Mouse (Mus musculus) CH12.LX (cell line): ENCODE data around the gene Cops4.

Source experiments
- CTCF ChIP-seq, 2 experiments: IDR thresholded peaks in 1 of 2; conservative IDR thresholded peaks in 1 of 2; 2 replicates each; pipeline ENCODE4 v1.5.1; 2011 to 2012; ENCODE audit warnings: low read depth in 2 of 2, low read length in 2 of 2, improper control_type of control experiment in 1 of 2, inconsistent platforms in 1 of 2, mild to moderate bottlenecking in 1 of 2, moderate library complexity in 1 of 2
- EP300 ChIP-seq: IDR thresholded peaks from 2 replicates; pipeline ENCODE4 v1.6.1; 2011; ENCODE audit warnings: low read length, improper control_type of control experiment
- ETS1 ChIP-seq: conservative IDR thresholded peaks from 2 replicates; pipeline ENCODE4 v1.6.1; 2012; ENCODE audit warnings: low read depth, mild to moderate bottlenecking, inconsistent platforms, low read length, improper control_type of control experiment, moderate library complexity
- IRF4 ChIP-seq: IDR thresholded peaks from 2 replicates; pipeline ENCODE4 v1.6.1; 2014; ENCODE audit warnings: low read depth, mild to moderate bottlenecking, inconsistent platforms, low read length, improper control_type of control experiment
- JUND ChIP-seq: conservative IDR thresholded peaks from 2 replicates; pipeline ENCODE4 v1.6.1; 2011; ENCODE audit warnings: low read depth, low read length, improper control_type of control experiment
- MAX ChIP-seq: IDR thresholded peaks from 2 replicates; pipeline ENCODE4 v1.6.1; 2011; ENCODE audit warnings: low read length, improper control_type of control experiment
- MXI1 ChIP-seq: IDR thresholded peaks from 2 replicates; pipeline ENCODE4 v1.6.1; 2011; ENCODE audit warnings: mild to moderate bottlenecking, low read depth, low read length, improper control_type of control experiment
- NRF1 ChIP-seq: IDR thresholded peaks from 2 replicates; pipeline ENCODE4 v1.6.1; 2014; ENCODE audit warnings: low read depth, mild to moderate bottlenecking, inconsistent platforms, low read length, improper control_type of control experiment, moderate library complexity
- PAX5 ChIP-seq: IDR thresholded peaks from 2 replicates; pipeline ENCODE4 v1.6.1; 2012; ENCODE audit warnings: low read length, inconsistent platforms, mixed read lengths
- RAD21 ChIP-seq: IDR thresholded peaks from 2 replicates; pipeline ENCODE4 v1.6.1; 2011; ENCODE audit warnings: low read depth, mild to moderate bottlenecking, low read length, improper control_type of control experiment, moderate library complexity
- RCOR1 ChIP-seq: conservative IDR thresholded peaks from 2 replicates; pipeline ENCODE4 v1.6.1; 2012; ENCODE audit warnings: low read depth, mild to moderate bottlenecking, inconsistent platforms, low read length, improper control_type of control experiment
- SIN3A ChIP-seq: IDR thresholded peaks from 2 replicates; pipeline ENCODE4 v1.6.1; 2012; ENCODE audit warnings: low read length, improper control_type of control experiment, inconsistent platforms
- USF1 ChIP-seq: IDR thresholded peaks from 2 replicates; pipeline ENCODE4 v1.6.1; 2014; ENCODE audit warnings: low read depth, mild to moderate bottlenecking, inconsistent platforms, low read length, improper control_type of control experiment

DNA sequence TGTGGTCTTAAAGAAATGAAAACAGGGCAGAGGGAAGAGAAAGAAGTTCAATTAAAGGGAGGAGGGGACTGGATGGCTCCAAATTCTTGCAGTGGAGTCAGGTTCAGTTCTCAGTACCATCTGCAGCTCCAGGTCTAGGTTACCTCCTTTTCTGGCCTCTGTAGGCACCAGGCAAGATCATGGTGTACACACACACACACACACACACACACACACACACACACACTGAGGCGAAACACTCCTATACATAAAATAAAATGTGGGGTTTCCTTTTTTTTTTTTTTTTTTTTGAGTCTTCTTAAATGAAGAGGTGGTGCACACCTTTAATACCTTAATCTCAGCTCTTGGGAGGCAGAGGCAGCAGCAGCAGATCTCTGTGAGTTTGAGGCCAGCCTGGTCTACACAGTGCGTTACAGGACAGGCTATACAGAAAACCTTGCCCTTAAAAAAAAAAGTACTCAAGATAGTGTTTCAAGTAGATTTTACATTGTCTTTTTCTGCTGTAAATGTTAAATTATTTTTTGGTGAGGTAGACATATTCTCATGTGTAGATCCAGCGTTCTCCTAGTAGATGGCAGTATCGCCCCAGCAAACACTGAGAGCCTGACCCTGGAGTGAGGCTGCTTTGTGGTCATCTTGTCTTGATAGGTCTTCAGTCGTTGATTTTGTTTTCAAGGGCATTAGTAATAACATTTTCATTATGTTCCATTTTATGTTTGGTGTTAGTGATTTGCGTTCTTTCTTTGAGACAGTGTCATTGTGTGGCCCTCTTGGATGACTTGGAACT is 28.4 kb downstream of the Cops4 start:
- TF ChIP-seq NRF1: no peak
- no peak for TF ChIP-seq PAX5
- no peak for TF ChIP-seq SIN3A
- no peak for TF ChIP-seq RCOR1
- TF ChIP-seq JUND: no peak
- no peak for TF ChIP-seq ETS1
- peak in 1 of 2 experiments; percentile 75; a peak in 2 of 4 replicates for TF ChIP-seq CTCF (conservative IDR thresholded peaks at IDR 0.05 in 1 of 2, IDR thresholded peaks at IDR 0.05 in 1 of 2; ENCODE audit: low read depth in 2 of 2, low read length in 2 of 2)
- no peak for TF ChIP-seq USF1
- TF ChIP-seq EP300: no peak
- TF ChIP-seq RAD21: peak; percentile 83
- no peak for TF ChIP-seq MXI1
- TF ChIP-seq MAX: no peak
- TF ChIP-seq IRF4: no peak
